Mouse (Mus musculus) hindbrain, embryonic 16.5 days (tissue): ENCODE results near the gene Calcrl. TPM values are rescaled to one million over a fixed set of nuclear protein-coding genes. Genes with fewer than 3 reads are reported as not detected.
A peak's percentile ranks its signal among the peaks of the same experiment; 100 is the strongest.

Source experiments
- ATAC-seq: fragments of 200-750 bp; cut with Nextera tagmentation; 2 replicates; pipeline ENCODE4 v1.8.0; 2017; ENCODE audit warnings: moderate TSS enrichment, moderate library complexity
- H3K27ac ChIP-seq: fragments of 300-500 bp; sonication (generic); 2 replicates; pipeline ENCODE4 v1.5.1; 2014; ENCODE audit warnings: low read depth, mild to moderate bottlenecking, control low read depth, low read length, moderate library complexity
- H3K27me3 ChIP-seq: fragments of 300-500 bp; sonication (generic); replicated peaks from 2 replicates; pipeline ENCODE4 v1.6.1; 2014; ENCODE audit warnings: low read length; ENCODE audit not compliant: control insufficient read depth, insufficient read depth
- H3K36me3 ChIP-seq: fragments of 300-500 bp; sonication (generic); 2 replicates; pipeline ENCODE4 v1.6.1; 2014; ENCODE audit warnings: mild to moderate bottlenecking, low read length, moderate library complexity, mixed read lengths; ENCODE audit not compliant: control insufficient read depth, insufficient read depth
- H3K4me1 ChIP-seq: fragments of 300-500 bp; sonication (generic); 2 replicates; pipeline ENCODE4 v1.6.1; 2014; ENCODE audit warnings: low read depth, low read length; ENCODE audit not compliant: control insufficient read depth, insufficient read depth
- H3K4me2 ChIP-seq: fragments of 300-500 bp; sonication (generic); 2 replicates; pipeline ENCODE4 v1.6.1; 2014; ENCODE audit warnings: mild to moderate bottlenecking, low read length, control low read depth, moderate library complexity
- H3K4me3 ChIP-seq: fragments of 300-500 bp; sonication (generic); 2 replicates; pipeline ENCODE4 v1.5.1; 2014; ENCODE audit warnings: mild to moderate bottlenecking, low read length, control low read depth, moderate library complexity
- H3K9ac ChIP-seq: fragments of 300-500 bp; sonication (generic); 2 replicates; pipeline ENCODE4 v1.6.1; 2014; ENCODE audit warnings: low read depth, mild to moderate bottlenecking, control low read depth, low read length, moderate library complexity
- H3K9me3 ChIP-seq: fragments of 300-500 bp; sonication (generic); 2 replicates; pipeline ENCODE4 v1.6.1; 2014; ENCODE audit warnings: mild to moderate bottlenecking, low read length, moderate library complexity; ENCODE audit not compliant: control insufficient read depth
- WGBS: fragments of 180-500 bp; shearing (Covaris S2); extraction: QIAGEN DNeasy Blood & Tissue Kit; methylation state at CpG from one replicate; pipeline ENCODE4 v1.1.7; 2014; 5-methylcytosine and 5-hydroxymethylcytosine counted together
- polyA plus RNA-seq: library from polyadenylated mRNA; unstranded; fragments of >200 nt; fragmentation: Nextera tagmentation; extraction: Ambion mirVana; gene quantifications from 2 replicates; pipeline ENCODE4 v1.2.1, GENCODE M21; 2015

Gene Calcrl
- polyA plus RNA-seq, 1 experiment from 2014 or later, result 13.9 TPM

GRCm38 (mm10) chr2:84296517-84296916 lies 128.7 kb downstream of the Calcrl start:
- no peak overlapping the region for H3K4me3 ChIP-seq
- no peak for ATAC-seq
- H3K9ac ChIP-seq, result no peak overlapping the region
- WGBS, result 32% methylated on average over 5 of the region's 5 CpGs
- H3K9me3 ChIP-seq, result no peaks in the 10 kb centered on the region
- no peaks in the 10 kb centered on the region for H3K27me3 ChIP-seq
- H3K27ac ChIP-seq, result 0 out of 2 replicates have a peak overlapping the region, but pooled peaks have one; percentile 31
- H3K36me3 ChIP-seq, result no peaks in the 10 kb centered on the region
- no peaks in the 10 kb centered on the region for H3K4me1 ChIP-seq
- no peak overlapping the region for H3K4me2 ChIP-seq

GRCm38 (mm10) chr2:84295068-84295467 lies 130.1 kb downstream of the Calcrl start:
- H3K9ac ChIP-seq, result no peak overlapping the region
- H3K36me3 ChIP-seq, result no peaks in the 10 kb centered on the region
- H3K4me2 ChIP-seq, result no peak overlapping the region
- H3K27me3 ChIP-seq, result no peaks in the 10 kb centered on the region
- H3K4me1 ChIP-seq, result no peaks in the 10 kb centered on the region
- no peaks in the 10 kb centered on the region for H3K9me3 ChIP-seq
- H3K4me3 ChIP-seq, result no peak overlapping the region
- no peak for ATAC-seq
- 86% methylated on average over 2 of the region's 2 CpGs for WGBS
- H3K27ac ChIP-seq, result no peak overlapping the region

- Histone ChIP-seq H3K27ac (no peak overlapping the region), H3K9me3 (no peaks in the 10 kb centered on the region), H3K4me2 (no peak overlapping the region), H3K9ac (no peak overlapping the region), H3K4me1 (no peaks in the 10 kb centered on the region), H3K36me3 (no peaks in the 10 kb centered on the region), H3K4me3 (no peak overlapping the region), H3K27me3 (no peaks in the 10 kb centered on the region)
- WGBS, result 52% methylated on average over 2 of the region's 2 CpGs
- ATAC-seq, result no peak
Observed at GRCm38 (mm10) chr2:84294611-84295010, 130.6 kb downstream of the Calcrl start.

- H3K9ac ChIP-seq, result no peak overlapping the region
- no peaks in the 10 kb centered on the region for H3K36me3 ChIP-seq
- H3K27ac ChIP-seq, result no peak overlapping the region
- WGBS, result 91% methylated on average over 4 of the region's 4 CpGs
- no peak overlapping the region for H3K4me3 ChIP-seq
- no peaks in the 10 kb centered on the region for H3K9me3 ChIP-seq
- no peak for ATAC-seq
- H3K4me2 ChIP-seq, result no peak overlapping the region
- H3K27me3 ChIP-seq, result no peaks in the 10 kb centered on the region
- no peaks in the 10 kb centered on the region for H3K4me1 ChIP-seq
Observed at GRCm38 (mm10) chr2:84292351-84293000, 132.7 kb downstream of the Calcrl start.

GRCm38 (mm10) chr2:84288940-84289557 lies 136.2 kb downstream of the Calcrl start:
- Histone ChIP-seq H3K4me1 (no peaks in the 10 kb centered on the region), H3K27ac (no peak overlapping the region), H3K9me3 (no peaks in the 10 kb centered on the region), H3K27me3 (no peaks in the 10 kb centered on the region), H3K4me2 (no peak overlapping the region), H3K9ac (no peak overlapping the region), H3K36me3 (no peaks in the 10 kb centered on the region), H3K4me3 (no peak overlapping the region)
- WGBS, result 53% methylated on average over 7 of the region's 7 CpGs
- ATAC-seq, result peak; percentile 88

Other genes starting within 250 kb of the Calcrl start
- gene Tfpi, start 51.4 kb upstream of the Calcrl start, polyA plus RNA-seq, result 18.7 and 19.1 TPM in 2 replicates
- gene Ctnnd1, start 225.4 kb upstream of the Calcrl start, polyA plus RNA-seq, result 24.4 and 31.8 TPM in 2 replicates
- 0.26 and 0.44 TPM in 2 replicates for gene Btbd18, start 233.7 kb upstream of the Calcrl start, polyA plus RNA-seq
- gene Selenoh, start 245.4 kb upstream of the Calcrl start, polyA plus RNA-seq, result 184 and 198 TPM in 2 replicates